Mouse (Mus musculus): ENCODE results near the gene Pdcd1lg2.
"Not testable (repeated sequence)": the region's sequence is repeated elsewhere in the genome, so short reads cannot be mapped to it uniquely, and the experiment has no call there.

Pdcd1lg2 gene

GRCm38 (mm10) chr19:29384412-29384811, 26.3 kb upstream of the Pdcd1lg2 start:
- no peak for DNase-seq (ENCODE audit: low spot score)

DNA sequence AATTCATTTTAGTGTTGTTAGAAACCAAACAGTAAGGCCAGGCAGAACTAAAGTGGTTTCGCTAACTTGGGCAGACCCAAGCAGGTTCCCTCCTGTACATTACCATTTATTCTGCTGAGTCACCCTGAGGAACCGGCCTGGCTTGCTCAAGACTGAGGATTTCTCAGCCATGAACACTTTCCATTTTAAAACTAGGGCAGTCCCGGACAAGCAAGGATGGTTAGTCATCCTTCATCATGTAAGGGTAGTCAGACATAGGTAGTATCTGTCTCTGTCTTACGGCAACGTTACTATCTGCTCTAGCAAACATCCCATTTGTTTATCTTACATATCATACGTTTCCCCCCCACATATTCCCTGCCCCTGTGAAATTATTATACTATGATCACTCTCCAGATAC, 25.7 kb upstream of the Pdcd1lg2 start:
- no peak for DNase-seq (ENCODE audit: low spot score)

DNA sequence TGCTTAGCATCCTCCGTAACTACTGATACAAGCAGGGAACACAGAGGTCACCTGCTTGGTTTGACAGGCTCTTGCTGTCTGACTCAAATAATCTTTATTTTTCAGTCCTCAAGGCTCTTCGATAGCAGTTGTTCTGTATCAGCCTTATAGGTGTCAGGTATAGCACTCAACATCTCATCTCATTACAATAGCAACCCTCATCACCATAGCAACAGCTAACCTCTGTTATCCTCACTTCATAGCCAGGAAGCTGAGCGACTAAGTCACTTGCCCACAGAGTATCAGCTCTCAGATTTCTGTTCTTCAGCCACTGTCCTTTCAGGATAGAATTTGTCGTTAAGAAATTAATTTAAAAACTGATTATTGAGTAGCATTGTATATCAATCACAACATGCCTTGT, 24.9 kb upstream of the Pdcd1lg2 start:
- no peak for DNase-seq (ENCODE audit: low spot score)

DNA sequence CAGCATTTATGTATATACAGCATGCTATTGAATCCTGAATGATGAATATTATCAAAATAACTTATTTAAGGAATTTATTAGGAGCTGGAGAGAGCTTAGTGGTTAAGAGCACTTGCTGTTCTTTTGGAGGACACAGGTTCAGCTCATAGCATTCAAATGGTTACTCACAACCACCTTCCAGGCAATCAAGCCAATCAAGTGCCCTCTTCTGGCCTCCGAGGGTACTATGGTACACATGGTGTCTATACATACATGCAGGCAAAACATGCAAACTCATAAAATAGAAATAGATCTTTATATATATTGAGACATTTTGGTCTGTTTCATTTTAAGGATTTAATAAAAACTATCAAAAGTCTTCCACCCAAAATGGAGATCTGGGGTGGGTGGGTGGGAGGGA, 21.9 kb upstream of the Pdcd1lg2 start:
- no peak for DNase-seq (ENCODE audit: low spot score)

DNA sequence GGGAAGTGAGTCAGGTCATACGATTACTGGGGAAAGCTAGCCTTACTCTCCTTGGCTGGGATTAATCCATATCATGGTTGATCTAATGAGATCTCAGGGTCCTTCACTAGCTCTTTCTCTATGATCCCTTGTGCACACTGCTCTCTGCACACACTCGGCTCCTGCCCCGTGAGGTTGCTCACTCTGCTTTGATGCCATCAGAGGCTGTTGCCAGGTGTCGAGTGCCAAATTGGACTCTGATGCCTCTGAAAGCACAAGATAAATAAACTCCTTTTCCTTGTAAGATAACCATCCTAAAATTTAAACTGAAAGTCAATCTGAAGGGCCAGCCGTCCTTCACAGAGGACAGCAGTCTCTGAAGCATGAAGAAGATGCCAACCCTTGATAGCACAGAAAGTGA, 20.2 kb upstream of the Pdcd1lg2 start:
- no peak for DNase-seq (ENCODE audit: low spot score)

DNA sequence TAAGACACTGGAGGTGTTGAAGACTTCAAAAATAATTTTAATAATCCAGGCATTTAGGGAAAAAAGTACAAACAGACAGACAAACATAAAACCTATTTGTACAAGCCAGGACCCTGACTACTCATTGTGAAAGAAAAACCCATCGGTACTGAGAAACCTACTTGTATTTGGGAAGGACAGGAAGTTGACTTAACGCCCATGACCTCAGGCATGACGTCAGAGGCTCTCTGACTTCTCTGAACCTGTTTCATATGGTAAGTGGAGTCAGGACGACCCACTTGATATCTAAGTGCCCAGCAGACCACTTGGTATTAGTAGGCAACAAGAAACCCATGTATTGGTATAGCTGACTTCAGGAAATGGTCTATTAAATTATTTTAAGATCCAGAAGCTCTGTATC, 19.4 kb upstream of the Pdcd1lg2 start:
- DNase-seq (ENCODE audit: low spot score), result no peak

DNA sequence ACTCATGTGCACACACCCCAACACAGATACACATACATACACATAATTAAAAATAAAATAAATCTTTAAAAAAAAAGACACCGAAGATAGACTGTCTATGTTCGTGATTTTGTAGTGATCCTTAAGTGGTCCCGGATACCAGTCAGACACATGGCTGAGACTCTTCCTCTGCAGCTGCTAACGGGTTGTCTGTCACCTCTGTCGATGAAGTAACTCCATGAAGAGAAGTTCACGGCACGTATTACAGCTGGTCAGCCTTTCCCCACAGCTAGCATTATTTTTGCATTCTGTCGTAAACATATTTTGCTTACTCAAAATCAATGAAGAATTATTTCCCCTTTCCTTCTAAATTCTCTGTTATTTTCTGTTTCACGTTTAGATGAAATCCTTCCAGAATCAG, 17.4 kb upstream of the Pdcd1lg2 start:
- DNase-seq (ENCODE audit: low spot score), result no peak

- no peak for DNase-seq (ENCODE audit: low spot score)
These were observed 16.0 kb upstream of the Pdcd1lg2 start for GRCm38 (mm10) chr19:29394721-29395120.

DNA sequence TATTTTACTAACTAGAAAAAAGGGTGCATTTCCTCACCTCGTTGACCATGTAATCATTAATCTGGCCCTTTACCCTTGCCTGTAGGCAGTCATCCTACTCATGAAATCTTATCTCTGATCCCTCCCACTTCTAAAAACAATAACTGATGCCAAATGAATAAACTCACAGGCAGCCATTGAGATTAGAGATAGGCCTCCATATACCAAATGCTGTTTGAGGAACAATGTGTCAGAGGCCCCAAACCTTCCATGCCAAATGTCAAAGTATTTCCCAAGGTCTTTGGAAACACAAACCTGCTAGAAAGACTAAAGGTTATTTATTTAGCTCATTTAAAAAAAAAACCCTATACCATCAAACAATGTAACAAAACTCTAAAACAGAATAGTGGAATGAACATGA, 14.4 kb upstream of the Pdcd1lg2 start:
- no peak for DNase-seq (ENCODE audit: low spot score)

- no peak for DNase-seq (ENCODE audit: low spot score)
These were observed 10.9 kb upstream of the Pdcd1lg2 start for GRCm38 (mm10) chr19:29399786-29400185.

GRCm38 (mm10) chr19:29400466-29400865, 10.3 kb upstream of the Pdcd1lg2 start:
- no peak for DNase-seq (ENCODE audit: low spot score)

GRCm38 (mm10) chr19:29402621-29403020, 8.1 kb upstream of the Pdcd1lg2 start:
- no peak for DNase-seq (ENCODE audit: low spot score)

- DNase-seq (ENCODE audit: low spot score), result no peak
These were observed 7.5 kb upstream of the Pdcd1lg2 start for GRCm38 (mm10) chr19:29403251-29403650.

DNA sequence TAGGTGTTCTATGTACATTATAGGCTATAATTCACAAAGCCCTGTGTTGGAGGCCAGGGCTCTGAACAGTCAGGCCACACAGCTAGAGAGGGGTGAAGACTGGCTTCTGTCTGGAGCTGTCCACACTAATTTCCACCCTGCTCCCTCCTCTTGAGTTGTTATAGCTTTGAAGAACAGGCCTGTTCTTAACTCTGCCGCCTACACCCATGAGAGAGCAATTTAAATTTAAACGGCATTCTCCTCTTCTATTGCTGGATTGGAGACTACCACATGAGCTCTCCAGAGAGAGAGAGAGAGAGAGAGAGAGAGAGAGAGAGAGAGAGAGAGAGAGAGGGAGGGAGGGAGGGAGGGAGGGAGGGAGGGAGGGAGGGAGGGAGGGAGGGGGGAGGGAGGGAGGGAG, 5.3 kb upstream of the Pdcd1lg2 start:
- no peak for DNase-seq (ENCODE audit: low spot score)

GRCm38 (mm10) chr19:29406042-29407017, 4.4 kb upstream of the Pdcd1lg2 start:
- DNase-seq (ENCODE audit: low spot score), result no peak

GRCm38 (mm10) chr19:29412476-29413420, 2.0 kb downstream of the Pdcd1lg2 start:
- no peak for DNase-seq (ENCODE audit: low spot score)

GRCm38 (mm10) chr19:29414513-29414912, 3.8 kb downstream of the Pdcd1lg2 start:
- DNase-seq (ENCODE audit: low spot score), result no peak

DNA sequence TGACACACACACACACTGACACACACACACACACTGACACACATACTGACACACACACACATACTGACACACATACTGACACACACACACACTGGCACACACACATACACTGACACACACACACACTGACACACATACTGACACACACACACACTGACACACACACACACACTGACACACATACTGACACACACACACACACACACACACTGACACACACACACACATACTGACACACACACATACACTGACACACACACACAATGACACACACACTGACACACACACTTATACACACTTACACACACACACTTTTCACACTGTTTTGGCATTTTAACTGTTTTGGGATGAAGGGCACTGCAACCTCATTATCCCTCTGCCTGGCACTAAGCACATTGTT, 4.2 kb downstream of the Pdcd1lg2 start:
- DNase-seq (ENCODE audit: low spot score), result not testable (repeated sequence)

- no peak for DNase-seq (ENCODE audit: low spot score)
These were observed 5.7 kb downstream of the Pdcd1lg2 start for GRCm38 (mm10) chr19:29416393-29416902.

DNA sequence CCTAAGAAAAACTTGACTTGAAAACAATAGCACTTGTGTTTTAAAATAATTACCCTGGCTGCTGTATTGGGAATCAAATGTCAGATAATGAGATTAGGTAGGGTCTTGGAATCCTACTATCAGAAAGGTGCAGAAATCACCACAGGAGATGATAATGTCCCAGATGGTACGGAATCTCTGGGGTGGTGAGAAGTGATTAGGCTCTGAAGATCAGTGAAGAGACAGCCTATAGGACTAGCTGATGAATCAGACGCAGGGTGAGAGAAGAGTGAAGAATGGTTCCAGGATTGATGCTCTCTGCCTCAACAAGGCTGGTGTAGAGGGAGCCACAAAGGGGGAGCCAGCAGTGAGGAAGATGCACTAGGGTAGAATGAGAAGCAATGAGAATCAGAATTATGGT, 6.5 kb downstream of the Pdcd1lg2 start:
- DNase-seq (ENCODE audit: low spot score), result no peak

GRCm38 (mm10) chr19:29417894-29418293, 7.2 kb downstream of the Pdcd1lg2 start:
- DNase-seq (ENCODE audit: low spot score), result no peak

GRCm38 (mm10) chr19:29418661-29419115, 8.0 kb downstream of the Pdcd1lg2 start:
- no peak for DNase-seq (ENCODE audit: low spot score)
